Mouse (Mus musculus): Measurements from ENCODE around the gene Sox13.

- TF ChIP-seq CTCF (IDR thresholded peaks at IDR 0.05; ENCODE audit: extremely low read depth, insufficient read length, insufficient replicate concordance, low read depth, low read length), result no peak
- TF ChIP-seq POLR2A (IDR thresholded peaks at IDR 0.05; ENCODE audit: low read depth, low read length), result no peak
These were observed 17.6 kb downstream of the Sox13 start for GRCm38 (mm10) chr1:133406614-133407013.

All from small intestine, adult 2 months (tissue).